Mouse (Mus musculus) intestine, embryonic 14.5 days (tissue): Measurements from ENCODE around the gene Ism2. TPM values are rescaled to one million over a fixed set of nuclear protein-coding genes. Genes with fewer than 3 reads are reported as not detected.
A peak's percentile ranks its signal among the peaks of the same experiment; 100 is the strongest.

Source experiments
- ATAC-seq: fragments of 200-750 bp; cut with Nextera tagmentation; replicated peaks from 2 replicates; pipeline ENCODE4 v1.8.0; 2017; ENCODE audit warnings: low read depth, moderate number of reproducible peaks, moderate TSS enrichment, moderate library complexity; ENCODE audit not compliant: low FRiP score, low TSS enrichment
- DNase-seq: peaks from one replicate; pipeline ENCODE4 v3.0.0-alpha.2; 2018; ENCODE audit warnings: low spot score
- H3K27ac ChIP-seq: fragments of 300-500 bp; sonication (generic); 2 replicates; pipeline ENCODE4 v1.5.1; 2014; ENCODE audit warnings: low read depth, mild to moderate bottlenecking, control low read depth
- H3K27me3 ChIP-seq: fragments of 300-500 bp; sonication (generic); replicated peaks from 2 replicates; pipeline ENCODE4 v1.6.1; 2014; ENCODE audit warnings: low read length, control low read depth; ENCODE audit not compliant: control insufficient read depth, insufficient read depth
- H3K36me3 ChIP-seq: fragments of 300-500 bp; sonication (generic); 2 replicates; pipeline ENCODE4 v1.6.1; 2014; ENCODE audit warnings: low read length, control low read depth; ENCODE audit not compliant: control insufficient read depth, insufficient read depth
- H3K4me1 ChIP-seq: fragments of 300-500 bp; sonication (generic); replicated peaks from 2 replicates; pipeline ENCODE4 v1.6.1; 2014; ENCODE audit warnings: low read length, control low read depth, mixed read lengths; ENCODE audit not compliant: control insufficient read depth, insufficient read depth
- H3K4me2 ChIP-seq: fragments of 300-500 bp; sonication (generic); 2 replicates; pipeline ENCODE4 v1.6.1; 2014; ENCODE audit warnings: low read length
- H3K4me3 ChIP-seq: fragments of 300-500 bp; sonication (generic); 2 replicates; pipeline ENCODE4 v1.5.1; 2014; ENCODE audit warnings: low read depth, low read length, control low read depth, mixed read lengths
- H3K9ac ChIP-seq: fragments of 300-500 bp; sonication (generic); 2 replicates; pipeline ENCODE4 v1.6.1; 2014; ENCODE audit warnings: mild to moderate bottlenecking, low read length
- H3K9me3 ChIP-seq: fragments of 300-500 bp; sonication (generic); 2 replicates; pipeline ENCODE4 v1.6.1; 2016; ENCODE audit warnings: low read length, control low read depth; ENCODE audit not compliant: control insufficient read depth
- WGBS: fragments of 180-500 bp; shearing (Covaris S2); extraction: QIAGEN DNeasy Blood & Tissue Kit; methylation state at CpG from one replicate; pipeline ENCODE4 v1.1.7; 2014; 5-methylcytosine and 5-hydroxymethylcytosine counted together
- polyA plus RNA-seq: library from polyadenylated mRNA; unstranded; fragments of >200 nt; fragmentation: Nextera tagmentation; extraction: Ambion mirVana; gene quantifications from 2 replicates; pipeline ENCODE4 v1.2.1, GENCODE M21; 2014

Gene Ism2
- 0.22 and 0.40 TPM in 2 replicates for polyA plus RNA-seq

DNA sequence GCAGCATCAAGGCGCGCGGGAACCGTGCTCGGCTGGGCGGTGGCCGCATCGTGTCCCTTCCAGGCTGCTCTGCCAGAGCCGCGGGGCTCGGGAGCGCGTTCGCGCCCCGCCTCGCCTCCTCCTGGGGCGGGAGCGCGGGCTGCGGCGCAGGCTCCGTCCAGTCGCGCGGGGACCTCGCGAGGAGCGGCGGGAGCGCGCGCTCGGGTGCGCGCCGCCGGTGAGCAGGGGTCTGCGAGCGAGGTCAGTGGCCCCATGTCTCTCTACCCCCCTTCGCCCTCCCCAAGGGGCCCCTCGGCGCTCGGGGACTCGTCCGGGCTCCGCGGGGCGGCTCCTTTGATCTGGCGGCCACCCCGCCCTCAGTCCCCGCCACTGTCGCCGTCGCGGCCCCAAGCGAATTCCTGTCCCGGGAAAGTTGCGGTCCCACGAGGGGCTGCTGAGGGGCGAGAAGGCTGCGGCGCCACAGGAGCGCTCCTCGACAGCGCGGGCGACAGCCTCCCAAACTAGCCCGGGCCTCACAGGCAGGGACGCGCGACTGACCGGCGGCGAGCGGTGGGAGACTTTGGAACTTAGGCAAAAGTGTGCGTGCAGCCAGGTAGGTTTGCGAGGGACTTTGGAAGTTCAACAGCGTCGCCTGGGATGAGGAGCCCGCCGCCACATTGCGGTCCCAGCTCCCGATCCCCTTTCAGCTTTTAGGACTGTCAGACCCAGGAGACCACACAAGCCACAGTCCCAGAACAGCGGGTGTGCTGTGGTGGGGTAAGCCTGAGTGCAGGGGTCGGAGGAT is at the start of gene Ism2:
TSS of gene Ism2 (minus strand) at position 49 of the 784 bp plus-strand sequence.
- DNase-seq, result peak; percentile 79
- peaks cover 37% of the 10 kb centered on the region for H3K27me3 ChIP-seq
- H3K4me2 ChIP-seq, result peak within 1 kb of the TSS; percentile 96
- peak within 1 kb of the TSS; percentile 67 for H3K4me3 ChIP-seq
- no peaks in the 10 kb centered on the region for H3K9me3 ChIP-seq
- H3K36me3 ChIP-seq, result no peaks in the 10 kb centered on the region
- H3K4me1 ChIP-seq, result peaks cover 4% of the 10 kb centered on the region; the same call in 1 of the 2 replicates
- under 1% methylated on average over 82 of the region's 86 CpGs for WGBS
- ATAC-seq, result peak; percentile 73
- peak within 1 kb of the TSS; percentile 58 for H3K9ac ChIP-seq
- H3K27ac ChIP-seq, result no peak within 1 kb of the TSS

DNA sequence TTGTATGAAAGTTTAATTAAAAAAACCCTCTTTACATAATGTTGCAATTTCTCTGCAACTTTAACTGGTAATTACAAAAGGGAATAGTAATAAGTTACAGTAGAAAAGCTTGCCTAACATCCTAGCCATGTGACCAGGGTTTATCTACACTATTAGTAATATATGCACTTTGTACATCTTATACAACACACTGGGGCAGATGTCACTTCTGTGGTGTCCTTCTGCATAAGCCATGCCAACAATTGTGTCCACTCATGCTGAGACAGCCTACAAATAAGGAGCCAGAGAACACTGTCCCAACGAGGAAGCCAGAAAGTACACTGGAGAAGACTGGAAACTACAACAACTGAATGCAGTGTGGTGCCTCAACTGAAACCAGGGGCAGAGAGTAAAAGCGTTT is 48.5 kb upstream of the Ism2 start:
- Histone ChIP-seq H3K4me1 (no peaks in the 10 kb centered on the region), H3K36me3 (peaks cover 30% of the 10 kb centered on the region), H3K27ac (no peak overlapping the region), H3K4me3 (no peak overlapping the region), H3K4me2 (no peak overlapping the region), H3K9ac (no peak overlapping the region), H3K9me3 (no peaks in the 10 kb centered on the region), H3K27me3 (no peaks in the 10 kb centered on the region)
- no peak for DNase-seq
- 84% methylated on average over 2 of the region's 2 CpGs for WGBS
- ATAC-seq, result no peak

DNA sequence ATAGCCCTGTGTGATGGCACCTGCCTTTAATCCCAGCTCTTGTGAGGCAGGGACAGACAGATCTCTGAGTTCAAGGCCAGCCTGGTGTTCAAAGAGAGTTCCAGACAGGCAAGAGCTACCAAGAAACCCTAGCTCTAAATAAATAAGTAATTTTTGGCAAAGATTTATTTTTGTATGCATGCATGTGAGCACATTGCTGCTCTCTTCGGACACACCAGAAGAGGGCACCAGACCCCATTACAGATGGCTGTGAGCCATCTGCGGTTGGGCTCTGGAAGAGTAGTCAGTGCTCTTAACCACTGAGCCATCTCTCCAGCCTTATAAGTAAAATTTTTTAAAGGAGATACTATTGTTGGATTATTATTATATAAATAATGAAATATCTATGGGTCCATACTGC is 48.0 kb upstream of the Ism2 start:
- no peak overlapping the region for H3K9ac ChIP-seq
- no peaks in the 10 kb centered on the region for H3K4me1 ChIP-seq
- H3K4me2 ChIP-seq, result no peak overlapping the region
- H3K27me3 ChIP-seq, result no peaks in the 10 kb centered on the region
- H3K27ac ChIP-seq, result no peak overlapping the region
- no peak overlapping the region for H3K4me3 ChIP-seq
- WGBS, result 87% methylated on average over 2 of the region's 2 CpGs
- ATAC-seq (no peak), DNase-seq (no peak)
- H3K9me3 ChIP-seq, result no peaks in the 10 kb centered on the region
- H3K36me3 ChIP-seq, result peaks cover 34% of the 10 kb centered on the region

DNA sequence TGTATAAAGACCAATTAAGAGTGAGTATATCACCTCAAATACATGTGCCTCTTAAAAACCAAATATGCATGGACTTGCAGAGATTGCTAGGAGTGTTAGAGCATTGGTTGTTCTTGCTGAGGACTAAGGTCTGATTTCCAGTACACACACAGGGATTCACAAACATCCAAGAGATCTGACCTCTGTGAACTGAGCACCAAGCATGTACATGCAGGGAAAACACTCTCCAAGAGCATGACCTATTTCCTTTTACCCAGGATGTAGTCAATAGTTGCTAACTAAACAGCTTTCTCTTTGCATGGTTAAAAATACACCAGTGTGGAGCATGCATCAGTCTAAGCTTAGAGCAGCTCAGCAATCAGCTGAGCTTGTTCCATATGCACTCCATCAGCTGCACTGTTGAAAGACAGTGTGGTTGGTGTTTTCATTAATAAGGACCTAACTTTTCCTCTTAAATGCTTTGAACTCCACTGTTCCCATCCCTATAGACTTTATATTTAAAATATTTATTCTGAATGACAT is 43.6 kb upstream of the Ism2 start:
- Histone ChIP-seq H3K9ac (no peak overlapping the region), H3K27me3 (no peaks in the 10 kb centered on the region), H3K27ac (no peak overlapping the region), H3K4me1 (no peaks in the 10 kb centered on the region), H3K4me3 (no peak overlapping the region), H3K36me3 (peaks cover 38% of the 10 kb centered on the region), H3K9me3 (no peaks in the 10 kb centered on the region), H3K4me2 (no peak overlapping the region)
- DNase-seq (no peak), ATAC-seq (no peak)

DNA sequence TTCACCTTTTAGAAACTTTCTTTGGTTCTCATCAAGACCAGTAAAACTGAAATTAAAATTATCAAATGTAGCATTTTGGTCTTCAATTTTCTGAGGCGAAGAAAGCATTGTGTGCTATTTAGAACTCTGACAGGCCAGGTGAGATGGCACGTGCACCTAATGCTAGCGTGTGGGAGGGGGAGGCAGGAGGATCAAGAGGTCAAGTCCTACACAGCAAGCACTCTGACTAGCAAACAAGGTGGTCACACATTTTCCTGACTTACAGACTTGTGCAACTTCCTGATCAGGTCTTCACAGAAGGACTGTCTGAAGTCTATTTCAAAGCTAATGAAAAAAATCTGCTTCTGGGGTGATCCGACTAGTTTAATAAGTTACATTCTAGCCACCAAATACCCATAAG is 38.6 kb upstream of the Ism2 start:
- Histone ChIP-seq H3K9me3 (no peaks in the 10 kb centered on the region), H3K4me2 (no peak overlapping the region), H3K27ac (no peak overlapping the region), H3K36me3 (peaks cover 33% of the 10 kb centered on the region), H3K9ac (no peak overlapping the region), H3K4me1 (no peaks in the 10 kb centered on the region), H3K4me3 (no peak overlapping the region), H3K27me3 (no peaks in the 10 kb centered on the region)
- DNase-seq, result no peak
- no peak for ATAC-seq
- 92% methylated on average over 4 of the region's 4 CpGs for WGBS

DNA sequence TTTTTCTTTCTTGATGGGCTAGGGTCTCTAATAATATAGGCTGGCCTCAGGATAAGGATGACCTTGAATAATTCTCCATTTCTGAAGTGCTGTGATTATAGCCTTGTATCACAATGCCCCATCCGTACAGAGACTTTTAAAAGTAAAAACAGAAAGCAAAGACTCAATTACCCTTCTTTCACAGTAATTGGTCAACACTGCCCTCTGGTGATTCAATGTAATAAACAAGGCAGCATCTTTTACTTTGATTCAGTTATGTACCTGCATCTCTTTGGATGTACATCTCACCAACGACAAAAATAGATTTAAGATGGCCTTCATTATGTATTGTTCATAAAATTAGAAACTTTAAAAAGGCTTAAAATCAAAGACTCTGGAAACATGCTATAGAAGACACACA is 35.4 kb upstream of the Ism2 start:
- Histone ChIP-seq H3K4me2 (no peak overlapping the region), H3K36me3 (peaks cover 19% of the 10 kb centered on the region; the same call in 1 of the 2 replicates), H3K9ac (no peak overlapping the region), H3K27me3 (no peaks in the 10 kb centered on the region), H3K27ac (no peak overlapping the region), H3K4me3 (no peak overlapping the region), H3K9me3 (no peaks in the 10 kb centered on the region), H3K4me1 (no peaks in the 10 kb centered on the region)
- WGBS, result 49% methylated on average over 2 of the region's 2 CpGs
- no peak for ATAC-seq
- no peak for DNase-seq

DNA sequence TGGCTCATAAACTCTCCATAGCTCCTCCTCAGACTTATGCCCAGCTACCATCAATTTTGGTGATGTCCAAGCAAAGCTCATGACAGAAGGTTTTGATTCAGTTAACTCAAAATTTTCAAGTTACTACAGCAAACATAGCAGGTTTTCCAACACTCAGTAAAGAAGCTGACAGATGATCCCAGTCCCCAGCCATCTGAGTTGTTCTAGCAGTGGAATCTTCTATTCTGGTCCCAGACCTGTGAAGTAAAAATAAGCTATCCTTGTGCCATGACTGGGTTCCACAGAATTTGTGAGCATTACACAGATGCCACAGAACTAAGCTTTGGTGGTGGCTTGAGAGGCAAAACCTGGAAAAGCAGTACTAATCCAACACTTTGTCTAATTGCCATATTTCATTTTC is 34.3 kb upstream of the Ism2 start:
- ATAC-seq (no peak), DNase-seq (no peak)
- Histone ChIP-seq H3K4me2 (no peak overlapping the region), H3K4me1 (no peaks in the 10 kb centered on the region), H3K9me3 (no peaks in the 10 kb centered on the region), H3K27me3 (no peaks in the 10 kb centered on the region), H3K9ac (no peak overlapping the region), H3K4me3 (no peak overlapping the region), H3K36me3 (peaks cover 19% of the 10 kb centered on the region; the same call in 1 of the 2 replicates), H3K27ac (no peak overlapping the region)

DNA sequence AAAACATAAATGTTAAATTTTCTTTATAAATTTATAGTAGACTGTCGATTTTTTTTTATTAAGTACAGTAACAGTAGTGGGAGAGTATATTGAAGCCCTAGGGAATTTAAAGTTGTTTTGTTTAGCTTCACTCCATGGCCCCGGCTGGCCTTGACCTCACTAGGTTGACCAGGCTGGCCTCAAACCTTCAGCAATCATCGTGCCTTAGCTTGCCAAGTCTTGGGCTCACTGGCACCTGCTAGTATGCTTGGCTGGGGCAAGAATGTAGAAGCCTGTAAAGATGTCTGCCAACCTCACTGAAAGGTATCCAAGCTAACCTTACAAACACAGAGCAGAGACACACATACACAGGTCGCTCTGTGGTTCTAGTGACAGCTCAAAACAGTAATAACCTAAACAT is 33.0 kb upstream of the Ism2 start:
- DNase-seq (no peak), ATAC-seq (no peak)
- no peak overlapping the region for H3K4me2 ChIP-seq
- no peak overlapping the region for H3K4me3 ChIP-seq
- no peak overlapping the region for H3K27ac ChIP-seq
- H3K9ac ChIP-seq, result no peak overlapping the region
- peaks cover 12% of the 10 kb centered on the region; the same call in 1 of the 2 replicates for H3K36me3 ChIP-seq
- WGBS, result 82% methylated on average over 4 of the region's 4 CpGs
- H3K27me3 ChIP-seq, result no peaks in the 10 kb centered on the region
- no peaks in the 10 kb centered on the region for H3K9me3 ChIP-seq
- no peaks in the 10 kb centered on the region for H3K4me1 ChIP-seq

DNA sequence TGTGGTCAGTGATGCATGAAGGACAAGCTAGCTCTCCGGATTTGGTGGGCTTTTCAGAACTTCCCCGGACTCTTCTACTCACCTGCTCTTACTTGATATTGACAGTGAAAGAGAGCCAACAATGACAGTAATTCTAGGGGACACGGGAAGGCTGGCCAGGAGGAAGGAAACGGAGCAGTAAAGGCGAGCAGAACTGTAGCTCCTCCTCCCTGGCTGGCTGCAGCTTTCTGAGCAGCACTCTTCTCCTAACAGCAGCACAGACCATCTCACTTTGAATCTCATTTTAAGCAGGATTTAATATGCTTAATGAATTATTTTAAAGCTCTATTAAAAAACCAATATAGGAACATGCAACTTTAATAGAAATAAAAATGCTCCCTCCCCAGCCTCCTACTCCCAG is 32.4 kb upstream of the Ism2 start:
- no peak overlapping the region for H3K27ac ChIP-seq
- no peaks in the 10 kb centered on the region for H3K4me1 ChIP-seq
- H3K9ac ChIP-seq, result no peak overlapping the region
- 53% methylated on average over 5 of the region's 5 CpGs for WGBS
- H3K4me2 ChIP-seq, result no peak overlapping the region
- no peaks in the 10 kb centered on the region for H3K9me3 ChIP-seq
- no peak overlapping the region for H3K4me3 ChIP-seq
- H3K27me3 ChIP-seq, result no peaks in the 10 kb centered on the region
- H3K36me3 ChIP-seq, result peaks cover 10% of the 10 kb centered on the region; the same call in 1 of the 2 replicates
- DNase-seq (no peak), ATAC-seq (no peak)
